Mouse (Mus musculus) telencephalon, adult 2 months (tissue): Measurements from ENCODE around the gene Uhrf2.
A peak's percentile ranks its signal among the peaks of the same experiment; 100 is the strongest.

ENCODE experiments used
- DNase-seq: peaks from one replicate; pipeline ENCODE4 v3.0.0-alpha.2; 2011; ENCODE audit warnings: low read depth, low spot score

Gene Uhrf2

DNA sequence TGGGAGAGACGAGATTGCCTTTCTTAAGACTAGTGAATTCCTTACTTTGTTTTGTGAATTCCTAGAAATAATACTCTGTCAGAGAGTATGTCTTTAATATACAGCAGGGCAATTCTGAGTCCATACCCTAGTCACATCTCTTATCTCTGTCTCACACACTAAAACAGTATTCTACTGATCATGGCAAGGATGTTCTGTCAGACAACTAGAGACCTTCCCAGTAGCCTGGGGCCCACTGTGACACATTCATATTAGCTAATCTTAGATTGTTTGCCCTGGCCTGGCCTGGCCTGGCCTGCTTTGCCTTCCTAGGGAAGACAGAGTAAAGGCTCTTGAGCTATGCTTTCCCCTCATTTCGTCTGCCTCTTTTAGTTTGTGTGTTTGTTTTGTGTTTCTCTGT is 20.3 kb downstream of the Uhrf2 start:
- DNase-seq, result no peak

DNA sequence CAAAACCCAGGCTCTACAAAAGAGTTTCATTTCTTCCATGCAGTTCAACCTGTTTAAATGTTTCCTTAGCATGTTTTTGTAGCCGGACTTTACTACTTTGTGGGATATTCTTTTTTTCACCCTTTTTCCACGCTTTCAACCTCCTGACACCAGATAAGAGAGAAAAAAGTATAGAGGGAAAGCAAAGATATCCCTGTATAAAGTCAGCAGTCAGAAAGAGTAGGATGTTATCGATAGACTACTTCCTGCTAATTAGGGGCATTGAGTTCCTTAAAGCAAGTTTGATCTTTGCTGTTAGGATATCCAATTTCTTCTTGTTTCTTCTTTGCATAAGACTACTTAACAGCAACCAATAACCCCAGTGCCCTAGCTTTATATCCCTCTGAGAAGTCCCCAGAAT is 21.2 kb downstream of the Uhrf2 start:
- DNase-seq, result no peak

DNA sequence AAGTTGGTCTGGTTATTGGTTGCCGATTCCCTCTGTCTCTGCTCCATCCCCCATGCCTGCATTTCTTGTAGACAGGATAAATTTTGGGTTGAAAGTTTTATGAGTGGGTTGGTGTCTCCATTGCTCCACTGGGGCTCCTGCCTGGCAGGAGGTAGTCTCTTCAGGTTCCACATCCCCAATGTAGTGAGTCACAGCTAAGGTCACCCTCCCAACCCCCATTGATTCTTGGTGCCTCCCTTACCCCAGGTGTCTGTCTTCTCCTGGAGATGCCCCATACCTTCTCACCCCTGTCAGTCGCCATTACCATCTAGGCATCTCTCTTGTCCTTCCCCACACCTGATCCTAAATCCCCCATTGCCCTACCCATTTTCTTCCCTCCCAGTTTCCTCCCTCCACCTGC is 23.9 kb downstream of the Uhrf2 start:
- DNase-seq, result no peak

DNA sequence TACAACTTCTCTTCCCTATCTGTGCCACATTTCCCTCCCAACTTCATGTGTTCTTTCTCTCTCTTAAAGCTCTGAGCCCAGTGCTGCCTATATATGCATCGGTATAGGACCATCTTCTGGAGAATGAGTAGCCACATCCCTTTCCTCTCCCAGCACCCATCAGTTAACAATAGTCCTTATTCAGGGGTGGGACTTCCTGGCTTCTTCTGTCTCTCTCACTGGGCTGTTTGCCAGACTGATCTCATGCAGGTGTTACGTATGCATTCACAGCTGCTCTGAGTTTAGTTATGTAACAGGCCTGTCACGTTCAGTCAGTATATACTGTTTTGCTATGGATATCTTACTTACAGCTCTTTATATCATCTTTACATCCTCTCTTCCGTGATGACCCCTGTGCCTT is 35.5 kb downstream of the Uhrf2 start:
- DNase-seq, result peak; percentile 26

DNA sequence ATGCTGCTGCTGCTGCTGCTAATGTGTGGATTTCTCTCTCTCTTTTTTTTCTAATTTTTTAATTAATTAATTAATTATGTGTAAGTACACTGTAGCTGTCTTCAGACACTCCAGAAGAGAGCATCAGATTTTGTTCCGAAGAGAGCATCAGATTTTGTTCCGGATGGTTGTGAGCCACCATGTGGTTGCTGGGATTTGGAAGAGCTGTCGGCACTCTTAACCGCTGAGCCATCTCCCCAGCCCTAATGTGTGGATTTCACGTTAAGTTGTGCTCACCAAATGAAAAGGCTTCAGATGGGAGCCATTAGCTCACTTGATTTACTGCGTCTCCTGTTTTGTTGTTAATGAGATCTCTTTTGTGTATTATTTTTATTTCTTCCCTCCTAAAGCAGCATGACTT is 59.9 kb downstream of the Uhrf2 start:
- no peak for DNase-seq

DNA sequence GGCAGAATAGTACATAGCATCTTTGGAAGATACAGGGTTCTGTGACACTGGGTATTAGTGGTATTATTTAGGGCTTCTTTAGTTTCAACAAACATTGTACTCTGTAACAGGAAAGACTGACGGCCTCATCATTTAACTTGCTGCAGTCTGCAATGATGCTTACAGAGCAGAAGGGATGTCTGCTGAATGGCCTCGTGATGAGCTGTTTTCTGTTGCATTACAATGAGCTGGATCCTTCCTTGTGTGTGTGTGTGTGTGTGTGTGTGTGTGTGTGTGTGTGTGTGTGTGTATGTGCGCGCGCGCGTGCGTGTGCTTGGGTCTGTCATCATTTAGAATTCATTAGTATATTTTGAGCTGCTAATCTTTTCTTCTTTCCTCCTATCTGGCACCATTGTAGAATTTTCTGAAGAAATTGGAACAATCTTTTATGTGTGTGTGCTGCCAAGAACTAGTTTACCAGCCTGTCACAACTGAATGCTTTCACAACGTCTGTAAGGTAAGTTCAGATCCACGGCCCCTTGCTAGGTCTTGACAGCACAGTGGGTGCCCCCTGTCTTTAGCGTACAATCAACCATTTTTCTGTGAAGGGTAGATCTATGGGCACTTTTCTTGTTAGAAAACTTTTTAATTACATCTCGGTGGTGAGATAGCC is 61.5 kb downstream of the Uhrf2 start:
- DNase-seq, result no peak

DNA sequence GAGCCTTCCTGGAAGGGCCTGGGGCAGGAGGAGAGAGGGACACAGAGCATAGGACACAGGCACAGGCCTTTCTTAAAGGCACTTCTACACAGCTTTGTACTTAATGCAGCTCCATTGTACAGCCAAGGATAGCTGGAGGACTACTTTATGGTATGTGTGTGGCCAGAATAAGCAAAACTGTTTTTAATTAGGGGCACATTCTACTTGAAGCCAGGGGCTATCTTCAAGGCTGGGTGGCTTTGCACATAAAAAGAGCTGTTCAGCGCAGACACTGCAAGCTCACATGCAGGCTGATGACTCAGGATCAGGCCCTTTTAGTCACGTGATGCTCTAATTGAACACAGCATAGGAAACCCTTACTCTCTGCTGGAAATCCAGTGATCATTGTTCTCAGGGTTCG is 65.9 kb downstream of the Uhrf2 start:
- no peak for DNase-seq

DNA sequence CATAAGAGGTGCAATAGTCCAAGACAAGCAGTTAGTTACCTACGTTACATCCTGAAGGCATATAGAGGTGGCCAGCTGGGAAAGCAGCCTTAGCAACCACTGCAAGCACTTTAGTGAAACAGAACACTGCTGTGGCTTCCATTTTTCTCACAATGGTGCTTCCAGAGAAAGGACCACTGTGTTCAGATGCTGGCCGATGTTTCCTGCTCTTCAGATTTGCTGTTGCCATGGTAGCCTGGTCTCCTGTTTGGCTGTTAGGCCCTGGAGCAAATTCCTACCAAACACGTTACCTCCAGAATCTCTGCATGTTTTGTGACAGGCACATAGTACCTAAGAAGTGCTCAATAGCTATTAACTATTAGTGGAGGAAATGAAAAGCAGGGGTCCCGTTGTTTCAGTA is 66.7 kb downstream of the Uhrf2 start:
- DNase-seq, result no peak

DNA sequence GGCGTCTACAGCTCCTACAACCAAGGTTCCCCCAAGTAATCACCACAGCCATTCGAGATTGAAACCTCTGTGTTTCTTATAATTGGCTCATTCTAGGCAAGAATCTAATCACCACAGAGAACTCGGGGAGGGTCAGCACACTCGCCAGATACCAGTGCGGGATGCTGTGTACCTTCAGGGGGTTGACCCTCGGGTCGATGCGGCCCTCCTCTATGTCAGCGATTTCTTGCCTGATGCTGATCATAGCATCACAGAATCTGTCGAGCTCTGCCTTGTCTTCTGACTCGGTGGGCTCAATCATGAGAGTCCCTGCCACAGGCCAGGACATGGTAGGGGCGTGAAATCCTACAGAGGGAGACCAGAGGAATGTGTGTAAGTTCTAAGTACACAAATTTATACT is 70.3 kb downstream of the Uhrf2 start:
- no peak for DNase-seq

DNA sequence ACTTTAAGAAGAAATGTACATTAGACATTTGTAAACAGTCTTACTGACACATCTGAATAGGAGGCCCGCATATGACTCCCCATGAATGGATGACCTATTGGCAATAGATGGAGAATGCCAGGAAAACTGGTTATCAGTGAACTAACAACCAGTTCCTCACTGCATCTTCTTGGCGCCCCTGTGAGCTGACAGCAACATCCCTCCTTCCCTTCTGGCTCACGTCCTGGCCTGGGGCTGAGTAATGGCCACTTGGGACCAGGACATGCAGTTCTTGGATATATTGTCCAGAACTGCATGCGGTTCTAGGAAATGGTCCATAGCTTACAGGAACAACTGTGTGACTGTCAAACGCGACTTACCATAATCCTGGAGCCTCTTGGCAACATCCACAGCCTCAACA is 72.3 kb downstream of the Uhrf2 start:
- DNase-seq, result no peak

DNA sequence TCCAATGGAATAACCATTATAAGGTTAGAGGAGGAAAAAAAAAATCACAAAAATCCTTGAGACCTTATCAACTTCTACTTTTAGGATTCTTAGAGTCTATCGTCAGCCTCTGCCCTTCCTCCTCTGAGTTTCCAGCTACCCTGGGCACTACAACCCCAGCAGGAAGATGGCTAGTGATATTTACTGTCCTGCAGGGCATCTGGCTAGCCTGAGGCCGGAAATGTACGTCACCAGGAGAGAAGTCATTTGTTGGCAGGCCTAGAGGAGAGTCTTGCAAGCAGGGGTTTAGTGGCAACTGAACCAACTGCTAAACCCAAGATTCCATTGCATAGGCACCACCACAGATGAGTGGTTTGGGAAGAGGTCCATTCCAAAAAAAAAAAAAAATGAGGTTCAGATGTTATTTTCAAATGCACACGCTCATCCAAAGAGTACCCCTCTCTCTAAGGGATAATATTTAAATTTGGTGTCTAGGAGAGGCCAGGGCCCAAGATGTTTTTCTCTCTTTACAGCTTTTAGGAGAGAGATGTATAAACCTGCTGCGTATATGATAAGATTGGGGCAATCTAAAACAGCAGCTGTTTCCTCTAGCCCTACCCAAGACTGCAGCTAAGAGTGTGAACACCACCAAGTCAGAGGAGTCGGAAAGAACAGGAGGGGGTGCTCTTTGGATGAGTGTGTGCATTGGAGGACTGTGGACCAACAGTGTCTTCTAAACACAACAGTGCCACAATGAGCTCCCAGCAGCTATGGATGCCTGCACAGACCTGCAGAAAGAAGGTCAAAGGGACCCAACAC is 74.9 kb downstream of the Uhrf2 start:
- DNase-seq, result no peak

DNA sequence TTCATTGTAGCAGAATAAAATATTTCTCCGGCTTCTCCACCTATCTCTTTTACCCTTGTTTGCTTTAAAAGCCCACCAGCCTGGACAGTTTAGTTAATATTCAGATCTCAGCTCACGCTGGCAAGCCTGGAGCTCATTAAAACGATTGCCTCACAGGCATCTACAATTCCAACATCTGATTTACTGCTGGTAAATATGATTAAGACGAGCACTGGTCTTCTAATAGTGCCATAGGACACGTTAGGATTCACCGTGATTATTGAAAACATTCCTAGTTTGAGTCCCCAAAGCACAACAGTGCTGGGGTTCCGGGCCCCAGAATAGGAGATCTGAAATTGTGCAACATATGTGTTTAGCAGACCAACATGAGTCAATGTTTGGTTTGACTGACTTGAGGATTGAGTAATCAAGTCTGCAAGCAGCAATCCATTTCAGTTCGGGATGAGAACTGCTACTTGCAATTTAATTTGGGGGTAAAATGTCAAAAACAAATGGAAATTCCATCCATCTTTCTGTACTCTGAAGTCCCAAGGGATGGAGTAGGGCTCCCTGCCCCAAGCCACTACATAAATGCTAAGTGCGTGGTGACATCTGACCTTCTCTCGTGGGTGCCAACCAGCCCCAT is 77.0 kb downstream of the Uhrf2 start:
- DNase-seq, result no peak

DNA sequence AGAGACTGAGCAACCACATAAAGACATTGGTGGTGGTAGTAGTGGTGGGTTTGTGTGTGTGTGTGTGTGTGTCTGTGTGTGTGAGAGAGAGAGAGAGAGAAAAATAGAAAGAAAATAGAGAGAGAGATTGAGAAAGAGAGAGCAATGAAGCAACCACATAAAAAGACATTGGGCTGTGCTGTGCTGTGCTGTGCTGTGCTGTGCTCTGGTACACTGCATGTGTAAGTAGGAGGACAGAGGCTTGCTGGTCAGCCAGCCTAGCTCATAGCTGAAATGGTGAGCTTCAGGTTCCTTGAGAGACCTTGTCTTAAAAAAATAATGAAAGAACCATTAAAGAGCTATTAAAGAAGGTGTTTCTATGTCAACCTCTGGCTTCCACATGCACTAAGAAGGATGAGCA is 78.3 kb downstream of the Uhrf2 start:
- no peak for DNase-seq

DNA sequence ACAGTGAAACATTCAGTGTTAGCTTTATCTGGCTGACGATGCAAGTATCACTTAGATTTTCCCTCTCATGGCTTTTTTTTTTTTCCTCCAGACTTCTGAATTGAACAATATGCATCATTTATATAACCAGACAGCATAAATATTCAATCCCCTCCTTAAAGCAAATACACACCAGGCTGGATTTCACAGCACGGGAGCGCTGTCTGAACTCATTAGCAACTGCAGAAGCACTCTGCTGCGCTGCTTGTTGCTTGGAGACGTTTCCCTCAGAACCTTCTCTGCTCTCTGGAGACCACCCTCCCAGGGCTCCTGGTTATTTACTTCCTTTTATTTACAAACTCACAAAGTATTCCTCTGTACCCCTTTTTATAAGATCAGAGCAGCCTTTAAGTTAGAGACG is 78.8 kb downstream of the Uhrf2 start:
- DNase-seq, result peak; percentile 54

DNA sequence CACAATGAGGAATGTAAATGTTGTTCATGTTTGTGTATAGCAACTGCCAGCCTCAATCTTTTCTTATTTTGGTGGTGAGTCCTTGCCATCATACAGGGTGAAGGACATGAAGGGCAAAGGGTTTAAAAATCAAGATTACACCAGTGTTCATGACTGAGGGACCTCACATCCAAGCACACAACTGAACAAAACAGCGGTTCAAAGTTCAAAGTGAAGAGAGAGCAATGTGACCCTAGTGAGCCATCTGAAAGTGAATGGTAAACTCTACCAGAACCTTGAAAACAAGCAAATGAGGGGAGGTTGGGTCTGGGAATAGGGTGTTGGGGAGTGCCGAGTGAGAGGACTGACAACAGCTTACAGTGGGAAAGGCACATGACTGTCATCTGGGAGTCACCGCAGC is 81.1 kb downstream of the Uhrf2 start:
- no peak for DNase-seq

DNA sequence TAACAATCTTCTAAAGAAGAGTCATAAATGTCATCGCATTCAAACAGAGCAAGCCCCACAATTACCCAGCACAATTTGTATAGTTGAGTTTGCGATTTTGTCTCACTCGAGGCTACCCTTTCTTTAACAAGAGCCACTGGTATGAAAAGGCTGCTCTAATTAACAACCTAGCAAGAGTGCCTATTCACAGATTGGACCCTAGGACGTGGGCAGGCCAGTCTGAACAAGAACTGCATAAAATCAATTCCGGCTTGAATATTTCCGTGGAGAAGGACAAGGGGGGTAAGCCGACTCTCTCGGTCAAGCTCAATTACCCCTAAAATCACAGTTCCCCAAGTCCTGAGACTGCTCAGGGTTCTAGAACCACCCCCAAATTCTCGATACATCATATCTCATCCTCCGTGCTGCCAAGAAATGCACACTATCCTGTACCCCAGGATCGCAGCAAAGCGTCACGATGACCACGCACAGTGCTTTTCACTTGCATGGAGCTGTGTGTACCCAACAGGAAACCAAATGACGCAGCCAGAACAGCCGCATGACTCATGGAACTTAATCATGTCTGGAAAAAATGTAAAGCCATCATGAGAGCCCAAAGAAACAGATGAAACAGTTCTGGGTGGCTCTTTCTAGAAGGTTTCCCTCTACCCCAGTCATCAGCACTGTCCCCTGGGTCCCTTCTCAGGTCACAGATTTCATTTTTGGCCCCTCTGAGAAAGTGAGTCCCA is 82.8 kb downstream of the Uhrf2 start:
- DNase-seq, result no peak

DNA sequence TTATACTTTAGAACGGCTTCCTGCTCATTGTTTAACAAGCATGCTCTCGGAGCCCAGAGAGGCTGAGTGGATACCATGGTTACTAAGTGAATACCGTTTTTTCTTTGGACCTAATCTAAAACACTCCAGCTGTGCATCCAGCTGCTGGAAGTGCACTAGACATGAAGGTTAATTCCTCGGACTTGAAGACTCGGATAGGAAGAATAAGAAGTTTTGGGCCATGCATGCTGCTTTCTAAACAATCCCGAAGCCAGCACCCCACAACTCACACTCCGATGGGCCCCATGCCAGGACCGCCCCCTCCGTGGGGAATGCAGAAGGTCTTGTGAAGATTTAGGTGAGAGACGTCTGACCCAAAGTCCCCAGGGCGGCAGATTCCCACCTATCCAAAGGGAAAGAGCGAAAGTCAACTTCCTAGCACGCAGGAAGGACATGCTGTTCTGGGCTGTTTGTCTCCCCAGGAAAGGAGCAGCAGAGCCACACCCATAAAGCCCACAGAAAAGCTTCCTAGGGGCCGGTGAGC is 84.7 kb downstream of the Uhrf2 start:
- no peak for DNase-seq

DNA sequence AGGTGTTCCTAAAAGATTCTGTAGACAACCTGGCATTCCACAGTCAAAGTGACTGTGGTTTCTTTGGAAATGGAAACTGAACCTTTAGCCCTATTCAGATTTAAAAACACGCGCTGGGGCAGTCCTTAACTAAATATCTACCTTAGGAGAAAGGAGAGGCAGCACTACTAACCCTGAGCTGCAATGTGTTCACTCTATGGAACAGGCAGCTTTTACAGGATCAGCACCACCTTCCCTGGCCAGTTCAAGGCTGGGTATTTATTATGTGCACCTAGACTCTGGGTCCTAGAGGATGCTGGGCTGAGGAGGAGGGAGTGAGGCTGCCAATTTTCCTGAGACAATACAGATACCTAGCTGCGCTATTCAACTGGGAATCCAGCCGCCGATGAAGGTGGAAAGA is 85.3 kb downstream of the Uhrf2 start:
- no peak for DNase-seq

DNA sequence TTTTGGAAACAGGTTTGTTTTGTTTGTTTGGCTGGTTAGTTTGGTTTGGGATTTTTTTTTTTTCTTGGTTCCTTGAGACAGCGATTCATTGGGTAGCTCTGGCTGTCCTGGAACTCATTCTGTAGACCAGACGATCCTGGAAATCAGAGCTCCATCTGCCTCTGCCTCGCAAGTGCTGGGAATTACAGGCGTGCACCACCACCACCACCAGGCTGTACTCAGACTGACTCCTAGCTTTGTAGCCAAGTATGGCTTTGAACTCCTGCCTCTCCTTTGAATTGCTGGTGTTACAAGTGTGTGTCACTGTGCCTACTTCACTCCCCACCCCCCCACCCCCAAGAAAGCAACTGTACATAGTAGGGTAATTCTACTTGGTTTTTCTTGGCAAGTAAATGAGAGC is 86.9 kb downstream of the Uhrf2 start:
- no peak for DNase-seq

DNA sequence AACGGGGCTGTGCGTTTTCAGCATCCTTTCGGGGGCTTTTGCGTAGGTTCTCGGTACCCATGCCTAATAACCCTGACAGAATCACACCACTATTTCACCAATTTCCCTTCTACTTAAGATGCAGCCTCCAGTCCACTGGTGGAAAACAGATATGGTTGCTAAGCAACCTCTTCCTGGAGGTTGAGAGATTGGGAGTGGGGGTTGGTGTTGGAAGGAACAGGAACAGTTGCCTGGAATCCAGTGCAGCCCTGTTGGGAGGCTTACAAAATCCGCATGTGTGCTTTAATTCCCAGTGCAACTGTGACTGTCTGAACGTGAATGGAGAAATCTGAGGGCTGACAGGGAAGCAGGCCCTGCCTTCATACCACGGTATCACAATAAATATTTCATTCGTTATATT is 87.5 kb downstream of the Uhrf2 start:
- peak; percentile 92 for DNase-seq

DNA sequence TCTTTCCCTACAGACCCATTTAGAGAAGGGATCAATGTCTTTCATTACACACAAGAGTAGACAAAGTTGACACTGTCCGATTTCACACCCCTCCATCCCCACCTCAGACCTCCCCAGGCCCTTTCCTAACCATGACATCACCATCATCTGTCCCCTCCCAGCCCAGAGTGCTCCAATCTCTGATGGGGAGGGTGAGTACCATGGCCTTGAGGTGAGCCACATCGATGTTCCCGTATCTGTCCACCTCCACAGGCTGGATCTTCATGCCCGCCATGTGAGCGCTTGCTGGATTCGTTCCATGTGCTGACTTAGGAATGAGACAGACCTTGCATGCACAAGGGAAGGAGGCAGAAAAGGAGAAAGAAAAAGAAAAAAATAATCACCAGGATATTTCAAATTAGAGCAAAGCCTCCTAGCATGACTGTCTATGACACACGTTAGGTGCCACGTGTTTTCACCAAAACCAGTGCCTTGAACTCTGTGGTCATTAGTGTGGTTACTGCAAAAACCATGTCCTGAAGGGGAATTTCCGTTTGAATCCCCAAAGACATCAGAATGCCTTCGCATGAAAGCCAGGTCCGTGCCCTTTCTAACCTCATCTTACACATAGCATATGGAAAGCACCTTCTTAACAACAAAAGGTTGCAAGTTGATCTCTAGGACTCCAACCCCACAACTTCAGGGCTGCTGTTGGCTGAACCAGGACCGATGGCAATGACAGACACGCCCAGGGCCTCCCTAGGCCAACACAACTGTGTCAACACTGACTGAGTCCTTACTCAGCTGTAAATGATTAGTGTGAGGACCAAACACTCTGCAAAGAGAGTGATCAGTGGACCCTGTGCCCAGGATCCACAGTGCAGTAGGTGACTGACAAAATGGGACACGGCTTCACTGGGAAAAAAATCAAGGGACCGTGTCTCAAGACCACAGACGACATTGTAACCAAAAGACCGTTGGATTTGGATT is 88.3 kb downstream of the Uhrf2 start:
- DNase-seq, result no peak
